Mouse (Mus musculus) CH12.LX (cell line): ENCODE data around the gene Cd40. TPM values are rescaled to one million over a fixed set of nuclear protein-coding genes. Genes with fewer than 3 reads are reported as not detected.

Experiments used
- DNase-seq: peaks from one replicate; pipeline ENCODE4 v3.0.0-alpha.2; 2013; ENCODE audit errors: extremely low read depth
- H3K27ac ChIP-seq: 2 replicates; pipeline ENCODE4 v1.5.1; 2012; ENCODE audit warnings: low read depth, mild to moderate bottlenecking, control low read depth, moderate library complexity; ENCODE audit not compliant: insufficient read depth
- H3K27me3 ChIP-seq: replicated peaks from 2 replicates; pipeline ENCODE3; 2012; ENCODE audit warnings: inconsistent platforms
- H3K36me3 ChIP-seq, 2 experiments: replicated peaks in 1 of 2; 2 replicates each; pipeline versions ENCODE3 to v1.6.1; 2012; ENCODE audit warnings: inconsistent platforms in 1 of 2, low read length in 1 of 2, mild to moderate bottlenecking in 1 of 2, mixed read lengths in 1 of 2, moderate library complexity in 1 of 2; ENCODE audit not compliant: control insufficient read depth in 1 of 2, insufficient read depth in 1 of 2
- H3K4me1 ChIP-seq, 2 experiments: 2 replicates each; pipeline ENCODE4 v1.6.1; 2012; ENCODE audit warnings: inconsistent platforms in 1 of 2, moderate library complexity in 1 of 2; ENCODE audit not compliant: insufficient read depth in 2 of 2, control insufficient read depth in 1 of 2
- H3K4me2 ChIP-seq: 2 replicates; pipeline ENCODE4 v1.6.1; 2012; ENCODE audit warnings: low read depth, mild to moderate bottlenecking, control low read depth; ENCODE audit not compliant: poor library complexity, insufficient read depth, severe bottlenecking
- H3K4me3 ChIP-seq, 3 experiments: fragments of 150-350 bp in 1 of 3; sonication (generic) in 1 of 3; replicated peaks in 1 of 3; 2 replicates each; pipeline versions ENCODE3 to v1.5.1; 2011 to 2012; ENCODE audit warnings: low read depth in 2 of 3, low read length in 2 of 3, mild to moderate bottlenecking in 2 of 3, moderate library complexity in 2 of 3, control low read depth in 1 of 3, improper control_type of control experiment in 1 of 3, inconsistent platforms in 1 of 3, mixed read lengths in 1 of 3; ENCODE audit not compliant: poor library complexity in 1 of 3
- H3K79me2 ChIP-seq: replicated peaks from 2 replicates; pipeline ENCODE4 v1.6.1; 2012; ENCODE audit warnings: mild to moderate bottlenecking, moderate library complexity; ENCODE audit not compliant: control insufficient read depth, poor library complexity, insufficient read depth, severe bottlenecking; ENCODE audit errors: extremely low read depth
- H3K9ac ChIP-seq: 2 replicates; pipeline ENCODE4 v1.6.1; 2012; ENCODE audit warnings: low read depth, mild to moderate bottlenecking, control low read depth, moderate library complexity; ENCODE audit not compliant: insufficient read depth
- H3K9me3 ChIP-seq: replicated peaks from 2 replicates; pipeline ENCODE3; 2012; ENCODE audit warnings: low read length, inconsistent platforms, mixed read lengths
- CHD1 ChIP-seq: IDR thresholded peaks from 2 replicates; pipeline ENCODE4 v1.6.1; 2012; ENCODE audit warnings: low read depth, low read length, improper control_type of control experiment, inconsistent platforms
- CHD2 ChIP-seq: IDR thresholded peaks from 2 replicates; pipeline ENCODE4 v1.6.1; 2011; ENCODE audit warnings: low read length, improper control_type of control experiment
- CTCF ChIP-seq, 2 experiments: IDR thresholded peaks in 1 of 2; conservative IDR thresholded peaks in 1 of 2; 2 replicates each; pipeline ENCODE4 v1.5.1; 2011 to 2012; ENCODE audit warnings: low read depth in 2 of 2, low read length in 2 of 2, improper control_type of control experiment in 1 of 2, inconsistent platforms in 1 of 2, mild to moderate bottlenecking in 1 of 2, moderate library complexity in 1 of 2
- E2F4 ChIP-seq: IDR thresholded peaks from 2 replicates; pipeline ENCODE4 v1.6.1; 2011; ENCODE audit warnings: low read depth, low read length, improper control_type of control experiment; ENCODE audit not compliant: insufficient replicate concordance
- ELF1 ChIP-seq: IDR thresholded peaks from 2 replicates; pipeline ENCODE4 v1.6.1; 2014; ENCODE audit warnings: low read depth, mild to moderate bottlenecking, inconsistent platforms, low read length, improper control_type of control experiment
- EP300 ChIP-seq: IDR thresholded peaks from 2 replicates; pipeline ENCODE4 v1.6.1; 2011; ENCODE audit warnings: low read length, improper control_type of control experiment
- HCFC1 ChIP-seq: IDR thresholded peaks from 2 replicates; pipeline ENCODE4 v1.6.1; 2012; ENCODE audit warnings: low read depth, mild to moderate bottlenecking, inconsistent platforms, low read length, improper control_type of control experiment
- JUND ChIP-seq: conservative IDR thresholded peaks from 2 replicates; pipeline ENCODE4 v1.6.1; 2011; ENCODE audit warnings: low read depth, low read length, improper control_type of control experiment
- MAX ChIP-seq: IDR thresholded peaks from 2 replicates; pipeline ENCODE4 v1.6.1; 2011; ENCODE audit warnings: low read length, improper control_type of control experiment
- MYC ChIP-seq: IDR thresholded peaks from 2 replicates; pipeline ENCODE4 v1.6.1; 2011; ENCODE audit warnings: low read depth, mild to moderate bottlenecking, improper control_type of control experiment, low read length
- NELFE ChIP-seq: IDR thresholded peaks from 2 replicates; pipeline ENCODE4 v1.6.1; 2011; ENCODE audit warnings: low read depth, low read length, improper control_type of control experiment
- NRF1 ChIP-seq: IDR thresholded peaks from 2 replicates; pipeline ENCODE4 v1.6.1; 2014; ENCODE audit warnings: low read depth, mild to moderate bottlenecking, inconsistent platforms, low read length, improper control_type of control experiment, moderate library complexity
- POLR2A ChIP-seq: IDR thresholded peaks from 2 replicates; pipeline ENCODE4 v1.6.1; 2011; ENCODE audit warnings: low read depth, mild to moderate bottlenecking, improper control_type of control experiment, low read length
- POLR2AphosphoS2 ChIP-seq: IDR thresholded peaks from 2 replicates; pipeline ENCODE4 v1.6.1; 2011; ENCODE audit warnings: low read depth, low read length, improper control_type of control experiment
- RAD21 ChIP-seq: IDR thresholded peaks from 2 replicates; pipeline ENCODE4 v1.6.1; 2011; ENCODE audit warnings: low read depth, mild to moderate bottlenecking, low read length, improper control_type of control experiment, moderate library complexity
- SIN3A ChIP-seq: IDR thresholded peaks from 2 replicates; pipeline ENCODE4 v1.6.1; 2012; ENCODE audit warnings: low read length, improper control_type of control experiment, inconsistent platforms
- SMC3 ChIP-seq: IDR thresholded peaks from 2 replicates; pipeline ENCODE4 v1.6.1; 2011; ENCODE audit warnings: low read depth, low read length, improper control_type of control experiment
- USF2 ChIP-seq: conservative IDR thresholded peaks from 2 replicates; pipeline ENCODE4 v1.6.1; 2011; ENCODE audit warnings: low read depth, low read length, improper control_type of control experiment
- ZKSCAN1 ChIP-seq: IDR thresholded peaks from 2 replicates; pipeline ENCODE4 v1.6.1; 2012; ENCODE audit warnings: low read depth, inconsistent platforms, low read length, improper control_type of control experiment, borderline replicate concordance
- ZNF384 ChIP-seq: IDR thresholded peaks from 2 replicates; pipeline ENCODE4 v1.6.1; 2012; ENCODE audit warnings: low read depth, low read length, improper control_type of control experiment, inconsistent platforms
- dilution Hi-C: fragments of 300-500 bp; cut with MboI; formaldehyde crosslinking; loops from 2 replicates; pipeline ENCODE4 v1.14.3; 2020; ENCODE audit warnings: low sequenced_read_pairs; ENCODE audit not compliant: extremely low pct_unique_long_range_greater_than_20kb, extremely low pct_ligation_motif_present
- in situ Hi-C: fragments of 300-500 bp; cut with MboI; formaldehyde crosslinking; loops from 3 replicates; pipeline ENCODE4 v1.14.3; 2019; ENCODE audit warnings: low sequenced_read_pairs, low pct_ligation_motif_present, low pct_unique_long_range_greater_than_20kb, mixed read lengths
- polyA plus RNA-seq: library from polyadenylated mRNA; unstranded; fragments of >175 nt; gene quantifications from 2 replicates; pipeline ENCODE4 v1.2.1, GENCODE M21; 2012; ENCODE audit warnings: low read depth; ENCODE audit not compliant: insufficient read length
- total RNA-seq, 2 experiments: library from RNA; depleted of rRNA; stranded (reverse); fragments of 300-350 nt in 1 of 2; fragments of >200 nt in 1 of 2; gene quantifications; 2 replicates each; pipeline ENCODE4 v1.2.3; 2012 to 2014

The Cd40 gene
- total and polyA plus RNA-seq, 3 experiments: 146 to 223 (median 147) TPM

DNA sequence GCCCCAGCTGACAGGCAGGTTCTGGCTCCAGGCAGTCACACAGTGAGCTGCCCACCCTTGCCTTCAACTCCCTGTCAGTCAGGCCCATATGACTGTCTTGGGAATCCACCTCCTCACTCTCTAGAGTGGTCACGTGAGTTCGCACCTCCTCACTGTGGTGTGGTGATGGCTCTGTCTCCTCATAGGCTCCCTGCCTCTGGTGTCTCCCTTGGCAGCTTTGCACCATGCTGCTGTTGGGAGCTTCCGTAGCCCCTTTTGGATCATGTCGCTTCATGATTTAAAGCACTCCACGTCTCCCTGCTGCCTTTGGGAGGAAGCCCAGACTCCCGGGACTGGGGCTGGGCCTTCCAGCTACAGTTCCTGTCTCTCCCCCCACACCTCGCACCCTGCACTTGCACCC, 9.1 kb downstream of the Cd40 start:
- peaks cover 11 to 55% of the 10 kb centered on the region in 2 experiments for H3K4me1 ChIP-seq
- dilution Hi-C loops (no loop called here), in situ Hi-C loops (no loop called here)
- H3K4me3 ChIP-seq: no peak overlapping the region
- H3K4me2 ChIP-seq: no peak overlapping the region
- peaks cover 73 to 92% of the 10 kb centered on the region in 2 experiments for H3K36me3 ChIP-seq
- no peak for TF ChIP-seq CTCF (conservative IDR thresholded peaks at IDR 0.05 in 1 of 2, IDR thresholded peaks at IDR 0.05 in 1 of 2; ENCODE audit: low read depth in 2 of 2, low read length in 2 of 2)
- no peak for TF ChIP-seq CHD1
- no peak for TF ChIP-seq HCFC1
- TF ChIP-seq E2F4: no peak
- 0 out of 2 replicates have a peak, but pooled peaks have one; percentile 23 for TF ChIP-seq POLR2A
- TF ChIP-seq ZKSCAN1: no peak
- peaks cover 27% of the 10 kb centered on the region for H3K79me2 ChIP-seq
- no peaks in the 10 kb centered on the region for H3K9me3 ChIP-seq
- H3K27ac ChIP-seq: no peak overlapping the region
- H3K27me3 ChIP-seq: no peaks in the 10 kb centered on the region
- H3K9ac ChIP-seq: no peak overlapping the region
- no peak for DNase-seq

GRCm38 (mm10) chr2:165068806-165069205, 13.4 kb downstream of the Cd40 start:
- no peak overlapping the region for H3K4me3 ChIP-seq
- H3K9ac ChIP-seq: no peak overlapping the region
- no peaks in the 10 kb centered on the region for H3K79me2 ChIP-seq
- H3K4me2 ChIP-seq: no peak overlapping the region
- no peak for DNase-seq
- H3K27me3 ChIP-seq: no peaks in the 10 kb centered on the region
- H3K9me3 ChIP-seq: no peaks in the 10 kb centered on the region
- no peak overlapping the region for H3K27ac ChIP-seq
- in situ Hi-C loops: loop anchor here (5.0 kb wide), 1 partner anchor 107 kb away; the partner anchor contains the start of gene Slc12a5
- peaks cover 6 to 24% of the 10 kb centered on the region in 2 experiments for H3K4me1 ChIP-seq
- TF ChIP-seq E2F4 (no peak), MAX (no peak), SIN3A (no peak), NRF1 (no peak), SMC3 (no peak), EP300 (no peak), ZNF384 (no peak)
- peaks cover 65 to 79% of the 10 kb centered on the region in 2 experiments for H3K36me3 ChIP-seq
- dilution Hi-C loops: no loop called here

GRCm38 (mm10) chr2:165070096-165070816, 14.8 kb downstream of the Cd40 start:
- Histone ChIP-seq H3K4me1 (peaks cover 8 to 25% of the 10 kb centered on the region in 2 experiments), H3K27me3 (no peaks in the 10 kb centered on the region), H3K9ac (no peak overlapping the region), H3K27ac (no peak overlapping the region), H3K9me3 (no peaks in the 10 kb centered on the region), H3K4me2 (no peak overlapping the region), H3K36me3 (peaks cover 52 to 64% of the 10 kb centered on the region in 2 experiments), H3K79me2 (no peaks in the 10 kb centered on the region), H3K4me3 (no peak overlapping the region)
- TF ChIP-seq E2F4: no peak
- no peak for TF ChIP-seq JUND
- TF ChIP-seq CHD2: no peak
- TF ChIP-seq POLR2A: peak; percentile 14; the same call in 1 of the 2 replicates
- no peak for TF ChIP-seq SIN3A
- peak; percentile 38 for TF ChIP-seq SMC3
- no peak for TF ChIP-seq MYC
- TF ChIP-seq CTCF (conservative IDR thresholded peaks at IDR 0.05 in 1 of 2, IDR thresholded peaks at IDR 0.05 in 1 of 2; ENCODE audit: low read depth in 2 of 2, low read length in 2 of 2): peak; percentile 31 to 70; a peak in 3 of 4 replicates
- no peak for TF ChIP-seq POLR2AphosphoS2
- TF ChIP-seq NELFE: no peak
- peak; percentile 32 for TF ChIP-seq RAD21
- no peak for TF ChIP-seq USF2
- TF ChIP-seq ELF1: no peak
- dilution Hi-C loops (no loop called here), in situ Hi-C loops (loop anchor here (10.0 kb wide), 1 partner anchor 265 kb away; no protein-coding TSS in a partner anchor)
- peak; percentile 47 for DNase-seq
